Mouse (Mus musculus) v-Abl transformed pro-B cells (cell line): ENCODE results near the gene Adamts10.

Experiments used
- in situ Hi-C, 2 experiments: fragments of 400-800 bp; cut with MboI; formaldehyde crosslinking; loops; one replicate each; pipeline ENCODE4 v1.15.1; 2025; ENCODE audit not compliant: unreplicated experiment in 2 of 2

Gene Adamts10

GRCm38 (mm10) chr17:33550388-33550787 lies 26.4 kb downstream of the Adamts10 start:
- in situ Hi-C loops: no loop called here

DNA sequence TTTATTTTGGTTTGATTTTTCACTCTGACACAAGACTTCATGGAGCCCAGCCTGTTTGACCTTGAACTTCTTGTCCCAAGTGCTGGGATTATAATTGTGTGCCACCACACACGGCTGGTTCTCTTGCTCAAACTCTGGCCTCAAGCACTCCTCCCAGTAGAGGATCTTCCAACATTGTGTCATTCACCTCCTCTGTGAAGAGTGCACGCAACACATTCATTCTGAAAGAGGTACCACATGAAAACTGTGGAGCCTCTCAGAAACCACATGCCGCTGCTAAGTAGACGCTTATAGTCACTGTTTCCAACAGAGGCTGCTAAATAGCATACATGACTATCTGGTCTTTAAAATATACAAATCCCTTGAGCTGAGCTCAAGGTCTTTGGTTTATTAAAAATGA lies 28.1 kb downstream of the Adamts10 start:
- in situ Hi-C loops: no loop called here

- in situ Hi-C loops: no loop called here
Observed at GRCm38 (mm10) chr17:33552964-33553363, 29.0 kb downstream of the Adamts10 start.

DNA sequence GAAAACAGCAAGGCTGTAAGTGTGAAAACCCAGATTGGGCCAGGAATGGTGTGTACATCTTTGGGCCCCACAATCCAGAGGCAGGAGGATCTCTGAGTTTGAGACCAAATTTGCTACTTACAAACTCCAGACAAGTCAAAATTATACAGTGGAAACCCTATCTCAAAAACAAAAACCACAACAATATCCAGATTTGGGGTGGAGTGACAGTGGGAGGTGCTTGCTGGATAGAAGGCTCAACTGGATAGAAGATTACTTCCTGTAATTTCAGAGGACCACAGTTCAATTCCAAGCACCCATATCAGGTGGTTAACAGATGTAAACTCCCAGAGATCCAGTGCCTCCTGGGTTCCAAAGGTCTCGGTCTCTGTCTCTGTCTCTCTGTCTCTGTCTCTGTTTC lies 30.5 kb downstream of the Adamts10 start:
- in situ Hi-C loops: no loop called here

DNA sequence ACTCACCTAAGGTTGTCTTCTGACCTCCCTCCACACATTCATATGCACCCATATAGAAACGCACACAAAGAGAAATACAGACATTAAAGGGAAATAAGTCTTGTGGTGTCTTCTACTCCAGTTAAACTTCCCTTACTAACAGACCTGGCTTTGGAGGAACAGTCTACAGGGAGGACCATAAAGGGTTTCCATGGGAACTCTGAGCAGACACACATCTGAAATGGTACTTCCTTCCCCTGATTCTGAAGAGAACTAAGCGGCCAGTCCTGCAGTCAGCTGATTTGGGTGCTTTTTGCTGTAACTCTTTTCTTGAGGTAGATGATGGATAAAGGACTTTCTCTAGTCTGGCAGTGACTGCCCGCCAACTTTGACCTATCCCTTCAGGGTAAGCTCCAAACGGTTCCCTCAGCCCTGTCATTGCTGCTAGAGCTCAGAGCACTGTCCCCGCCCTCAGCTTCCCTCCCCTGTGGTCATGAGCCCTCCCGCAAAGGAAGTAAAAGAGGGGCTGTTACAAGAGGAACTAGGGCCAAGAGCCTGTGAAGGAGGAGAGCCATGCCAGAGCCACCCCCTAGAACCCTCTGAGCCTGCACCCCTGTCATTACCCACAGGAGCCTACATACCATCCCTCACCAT lies 31.3 kb downstream of the Adamts10 start, which contains the start of gene Myo1f:
Gene Myo1f (plus strand): TSS at position 485 of the 633 bp plus-strand sequence.
- in situ Hi-C loops: no loop called here

GRCm38 (mm10) chr17:33557922-33558321 lies 33.9 kb downstream of the Adamts10 start:
- in situ Hi-C loops: no loop called here

- in situ Hi-C loops: no loop called here
Observed at GRCm38 (mm10) chr17:33563527-33564076, 39.6 kb downstream of the Adamts10 start.

GRCm38 (mm10) chr17:33564599-33564998 lies 40.6 kb downstream of the Adamts10 start:
- in situ Hi-C loops: no loop called here

DNA sequence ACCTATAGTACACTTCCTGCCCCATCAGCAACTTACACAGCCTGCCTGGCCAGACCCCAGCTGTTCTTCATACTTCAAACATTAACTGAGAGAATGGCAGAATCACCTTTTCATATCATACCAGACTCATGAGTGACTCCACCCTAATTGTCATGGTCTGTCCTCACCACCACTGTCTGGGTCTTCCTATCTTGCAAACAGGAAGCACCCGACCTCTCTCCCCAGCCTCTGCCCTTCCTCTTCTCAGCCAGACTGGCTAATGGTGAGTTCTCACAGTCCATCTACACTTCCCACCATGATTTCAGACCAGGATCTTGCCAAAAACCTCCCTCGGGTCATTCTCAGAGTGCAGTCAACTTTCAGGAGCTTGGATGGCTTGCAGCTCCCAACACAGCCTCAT lies 42.2 kb downstream of the Adamts10 start:
- in situ Hi-C loops: no loop called here

DNA sequence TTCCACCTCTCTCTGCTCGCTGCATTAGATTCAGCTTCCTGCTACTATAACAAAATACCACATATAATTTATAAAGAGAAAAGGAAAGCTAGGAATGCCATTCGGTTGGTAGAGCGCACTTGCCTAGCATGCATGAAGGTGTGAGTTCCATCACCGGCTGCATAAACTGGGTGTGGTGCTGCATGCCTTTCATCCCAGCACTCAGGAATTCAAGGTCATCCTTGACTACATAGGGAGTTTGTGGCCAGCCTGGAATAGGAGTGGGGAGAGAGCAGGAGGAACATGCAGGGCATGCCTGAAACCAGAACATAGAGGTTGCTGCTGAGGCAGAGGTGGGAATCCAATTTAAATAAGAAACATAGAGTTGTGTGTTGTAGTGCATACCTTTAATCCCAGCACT lies 60.1 kb downstream of the Adamts10 start:
- in situ Hi-C loops: no loop called here

GRCm38 (mm10) chr17:33586011-33586410 lies 62.0 kb downstream of the Adamts10 start:
- in situ Hi-C loops: no loop called here

- in situ Hi-C loops: no loop called here
Observed at GRCm38 (mm10) chr17:33597271-33597670, 73.3 kb downstream of the Adamts10 start.

GRCm38 (mm10) chr17:33598506-33598905 lies 74.5 kb downstream of the Adamts10 start:
- in situ Hi-C loops: no loop called here

DNA sequence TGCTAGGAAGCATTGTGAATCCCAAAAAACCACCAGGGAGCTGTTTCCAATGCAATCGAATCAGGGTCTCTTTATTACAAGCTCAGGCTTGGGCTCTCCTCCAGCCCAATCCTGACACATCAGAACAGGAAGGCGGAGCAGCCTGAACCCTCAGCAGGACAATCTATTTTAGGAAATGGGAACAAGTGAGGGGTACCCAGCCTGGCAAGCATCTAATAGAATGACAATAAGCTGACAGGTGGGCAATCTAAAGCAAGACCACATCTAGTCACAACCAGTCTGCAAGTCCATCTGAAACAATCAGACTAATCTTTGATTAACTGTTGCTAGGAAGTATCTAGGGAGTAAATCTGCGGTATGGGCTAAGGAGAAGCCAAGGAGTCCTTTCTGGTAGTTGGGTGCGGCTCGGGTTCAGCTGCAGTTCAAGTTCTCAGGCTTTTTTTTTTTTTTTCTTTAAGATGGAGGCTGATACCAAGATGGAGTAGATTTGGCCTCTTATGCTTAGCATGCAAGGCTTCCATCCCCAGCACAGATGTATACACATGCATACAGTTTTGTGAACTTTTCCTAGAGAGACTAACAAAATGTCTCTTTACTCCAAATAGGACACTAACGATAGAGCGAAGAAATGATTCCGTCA lies 76.0 kb downstream of the Adamts10 start:
- in situ Hi-C loops: no loop called here

- in situ Hi-C loops: no loop called here
Observed at GRCm38 (mm10) chr17:33600831-33601230, 76.8 kb downstream of the Adamts10 start.

DNA sequence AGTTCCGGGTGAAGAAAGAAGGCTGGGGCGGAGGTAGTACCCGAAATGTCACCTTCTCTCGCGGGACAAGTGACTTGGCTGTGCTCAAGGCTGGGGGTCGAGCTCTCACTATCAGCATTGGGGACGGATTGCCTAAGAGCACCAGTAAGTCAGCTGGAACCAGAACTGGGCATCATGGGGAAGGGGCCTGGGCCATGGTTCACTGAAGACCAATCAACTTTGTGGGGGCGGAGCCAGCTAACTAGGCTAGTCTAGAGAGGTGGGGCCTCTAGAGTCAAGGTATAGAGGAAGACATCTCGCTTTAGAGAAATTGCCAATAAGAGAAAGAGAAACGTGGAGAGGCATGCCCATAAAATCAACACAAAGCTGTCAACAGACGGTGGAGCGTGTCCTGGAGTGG lies 77.9 kb downstream of the Adamts10 start:
- in situ Hi-C loops: no loop called here
